Mouse (Mus musculus): ENCODE results near the gene Map4k4.

DNA sequence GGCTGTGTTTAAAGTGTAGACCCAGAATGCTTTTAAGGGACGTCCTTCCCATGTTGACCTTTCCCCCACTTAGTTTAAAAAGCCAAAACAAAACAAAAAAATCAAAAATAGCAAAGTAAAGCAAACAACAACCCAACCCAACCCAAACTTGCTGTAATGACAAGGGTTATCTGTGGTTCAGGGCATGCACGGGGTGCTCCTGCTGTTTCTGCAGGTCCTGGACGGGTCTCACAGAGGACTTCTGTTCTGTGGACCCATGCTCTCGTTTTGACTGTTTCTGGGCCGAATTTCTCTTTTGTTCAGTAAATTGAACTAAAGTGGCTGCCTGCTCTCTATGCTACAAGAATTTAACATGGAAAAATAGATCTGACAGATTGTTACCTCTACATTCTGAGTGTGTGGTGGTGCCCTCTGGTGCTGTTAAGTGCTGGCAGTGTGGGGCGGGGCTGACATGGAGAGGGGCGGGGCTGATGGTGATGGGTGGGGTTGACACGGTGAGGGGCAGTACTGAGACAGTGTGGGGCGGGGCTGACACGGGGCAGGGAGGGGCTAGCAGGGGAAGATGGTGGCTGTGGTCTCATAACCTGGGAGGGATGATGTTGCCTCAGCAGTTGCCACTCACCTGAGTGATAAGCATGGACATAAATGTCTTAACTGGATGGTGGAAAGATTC, 49.2 kb downstream of the Map4k4 start:
- TF ChIP-seq CTCF (IDR thresholded peaks at IDR 0.05; ENCODE audit: insufficient read depth, low read length), result no peak
- TF ChIP-seq POLR2A (IDR thresholded peaks at IDR 0.05; ENCODE audit: borderline replicate concordance, extremely low read depth, low read depth, low read length), result no peak

Data from lung, adult 2 months (tissue).